Mouse (Mus musculus): Measurements from ENCODE around the gene Dnajc4. TPM values are rescaled to one million over a fixed set of nuclear protein-coding genes. Genes with fewer than 3 reads are reported as not detected.

Dnajc4 gene
- 57.7 TPM for polyA plus RNA-seq (2017; shearing (Covaris generic))

GRCm38 (mm10) chr19:6992011-6992858, at the start of gene Dnajc4:
Gene Dnajc4 (minus strand): TSS chr19:6992572.

GRCm38 (mm10) chr19:7039841-7040636, 47.7 kb upstream of the Dnajc4 start, which contains the start of gene Stip1:
Gene Stip1 (minus strand): TSS chr19:7039967.

GRCm38 (mm10) chr19:7019191-7019590, 26.8 kb upstream of the Dnajc4 start, which contains the start of gene Fermt3:
Gene Fermt3 (minus strand): TSS chr19:7019469.

GRCm38 (mm10) chr19:6996006-6996405, 3.6 kb upstream of the Dnajc4 start, which contains the start of the genes Nudt22 and Trpt1:
Gene Nudt22 (minus strand): TSS chr19:6996117.
Gene Trpt1 (plus strand): TSS chr19:6996131.

GRCm38 (mm10) chr19:6987061-6987903, 5.1 kb downstream of the Dnajc4 start, which contains the start of gene Vegfb:
Gene Vegfb (minus strand): TSS chr19:6987651.

GRCm38 (mm10) chr19:6980381-6981093, 11.8 kb downstream of the Dnajc4 start, which contains the start of gene Fkbp2:
Gene Fkbp2 (minus strand): TSS chr19:6980501.

GRCm38 (mm10) chr19:6975537-6976521, 16.5 kb downstream of the Dnajc4 start, which contains the start of gene Plcb3:
Gene Plcb3 (minus strand): TSS chr19:6976470.

GRCm38 (mm10) chr19:6974211-6975205, 17.9 kb downstream of the Dnajc4 start, which contains the start of gene Ppp1r14b:
Gene Ppp1r14b (plus strand): TSS chr19:6974968.

GRCm38 (mm10) chr19:6942249-6942691, 50.1 kb downstream of the Dnajc4 start, which contains the start of gene Gpr137:
Gene Gpr137 (minus strand): TSS chr19:6942480.

GRCm38 (mm10) chr19:6941372-6942248, 50.8 kb downstream of the Dnajc4 start, which contains the start of gene Bad:
Gene Bad (plus strand): TSS chr19:6941861.

Other genes starting within 250 kb of the Dnajc4 start
- 45.6 TPM for gene Rps6ka4, start 151.9 kb downstream of the Dnajc4 start, polyA plus RNA-seq (2017; shearing (Covaris generic))
- 46.8 TPM for gene Ccdc88b, start 134.4 kb downstream of the Dnajc4 start, polyA plus RNA-seq (2017; shearing (Covaris generic))
- gene Trmt112, start 82.9 kb downstream of the Dnajc4 start, polyA plus RNA-seq (2017; shearing (Covaris generic)): 169 TPM
- 240 TPM for gene Prdx5, start 82.5 kb downstream of the Dnajc4 start, polyA plus RNA-seq (2017; shearing (Covaris generic))
- 24.5 TPM for gene Esrra, start 70.8 kb downstream of the Dnajc4 start, polyA plus RNA-seq (2017; shearing (Covaris generic))
- gene Catsperz, start 67.2 kb downstream of the Dnajc4 start, polyA plus RNA-seq (2017; shearing (Covaris generic)): not detected
- 0.26 TPM for gene Kcnk4, start 58.1 kb downstream of the Dnajc4 start, polyA plus RNA-seq (2017; shearing (Covaris generic))
- 31.7 TPM for gene Bad, start 50.7 kb downstream of the Dnajc4 start, polyA plus RNA-seq (2017; shearing (Covaris generic))
- gene Gpr137, start 50.1 kb downstream of the Dnajc4 start, polyA plus RNA-seq (2017; shearing (Covaris generic)): 15.2 TPM
- 185 TPM for gene Ppp1r14b, start 17.6 kb downstream of the Dnajc4 start, polyA plus RNA-seq (2017; shearing (Covaris generic))
- 30.8 TPM for gene Plcb3, start 16.1 kb downstream of the Dnajc4 start, polyA plus RNA-seq (2017; shearing (Covaris generic))
- 40.8 TPM for gene Fkbp2, start 12.1 kb downstream of the Dnajc4 start, polyA plus RNA-seq (2017; shearing (Covaris generic))
- gene Vegfb, start 4.9 kb downstream of the Dnajc4 start, polyA plus RNA-seq (2017; shearing (Covaris generic)): 9.3 TPM
- gene Nudt22, start 3.5 kb upstream of the Dnajc4 start, polyA plus RNA-seq (2017; shearing (Covaris generic)): 25.7 TPM
- 5.3 TPM for gene Trpt1, start 3.6 kb upstream of the Dnajc4 start, polyA plus RNA-seq (2017; shearing (Covaris generic))
- gene Fermt3, start 26.9 kb upstream of the Dnajc4 start, polyA plus RNA-seq (2017; shearing (Covaris generic)): 376 TPM
- gene Stip1, start 47.4 kb upstream of the Dnajc4 start, polyA plus RNA-seq (2017; shearing (Covaris generic)): 163 TPM
- 26.0 TPM for gene Macrod1, start 64.2 kb upstream of the Dnajc4 start, polyA plus RNA-seq (2017; shearing (Covaris generic))
- 0.04 TPM for gene Flrt1, start 113.2 kb upstream of the Dnajc4 start, polyA plus RNA-seq (2017; shearing (Covaris generic))
- 70.4 TPM for gene Otub1, start 213.7 kb upstream of the Dnajc4 start, polyA plus RNA-seq (2017; shearing (Covaris generic))
- gene Cox8a, start 225.0 kb upstream of the Dnajc4 start, polyA plus RNA-seq (2017; shearing (Covaris generic)): 389 TPM
- 51.0 TPM for gene Naa40, start 248.6 kb upstream of the Dnajc4 start, polyA plus RNA-seq (2017; shearing (Covaris generic))